Mouse (Mus musculus): ENCODE data around the gene Gm21974.

GRCm38 (mm10) chr7:127858258-127858657, 37.0 kb downstream of the Gm21974 start:
- TF ChIP-seq POLR2A (IDR thresholded peaks at IDR 0.05; ENCODE audit: insufficient read depth, low read length) = no peak
- TF ChIP-seq EP300 (IDR thresholded peaks at IDR 0.05; ENCODE audit: insufficient read depth, low read depth, low read length) = no peak
